Mouse (Mus musculus) right cerebral cortex, postnatal 10 days (tissue): ENCODE results near the gene Scgb1b3.

ENCODE experiments used
- DNase-seq, 2 experiments: peaks; one replicate each; pipeline ENCODE4 v3.0.0; 2021; ENCODE audit warnings: low spot score in 2 of 2

The Scgb1b3 gene

DNA sequence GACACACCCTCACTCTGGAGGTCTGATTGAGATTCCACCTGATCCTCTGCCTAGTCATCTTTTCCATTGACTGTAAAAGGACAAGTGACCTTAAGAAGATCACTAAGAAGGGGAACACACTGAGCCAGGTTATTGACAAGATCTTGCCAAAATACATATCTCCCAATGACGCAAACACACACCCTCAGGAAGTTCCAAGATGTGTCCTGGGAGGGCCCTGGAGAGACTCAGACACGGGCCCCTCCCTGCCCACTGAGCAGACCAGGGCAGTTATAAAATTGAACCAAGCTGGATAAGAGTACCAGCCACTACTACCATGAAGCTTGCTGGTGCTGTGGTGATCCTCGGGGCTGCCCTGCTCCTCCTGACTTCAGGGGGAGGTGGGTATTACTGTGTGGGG lies at the start of gene Scgb1b3:
Gene Scgb1b3 (plus strand): TSS at position 301 of the 400 bp plus-strand sequence.
- DNase-seq, result no peak

DNA sequence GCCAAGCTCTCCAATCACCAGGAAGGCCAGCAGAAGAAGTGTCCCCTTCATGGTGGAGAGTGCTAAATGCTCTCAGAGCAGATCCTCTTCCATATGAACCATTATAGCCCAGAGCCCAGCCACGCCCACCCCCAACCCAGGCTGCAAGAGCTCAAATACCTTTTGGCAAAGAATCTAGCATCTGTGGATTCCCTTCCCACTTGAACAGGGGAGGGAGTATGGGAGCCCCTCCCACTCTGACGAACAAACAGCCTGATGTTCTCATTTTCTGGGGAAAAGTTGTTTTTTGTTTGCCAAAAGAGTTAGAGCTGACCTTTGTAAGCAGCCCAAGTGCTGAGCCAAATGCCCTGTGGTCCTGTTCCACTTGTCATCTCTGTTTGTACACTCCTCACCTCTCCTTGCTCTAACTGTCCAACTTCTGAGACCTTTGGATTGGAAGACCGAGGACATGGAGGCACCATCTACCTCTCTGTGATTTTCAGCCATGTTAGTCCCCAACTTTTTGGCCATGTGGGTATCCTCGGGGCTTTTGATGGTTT lies 13.3 kb upstream of the Scgb1b3 start, which contains the start of gene Scgb2b3:
Gene Scgb2b3 (minus strand): TSS at position 51 of the 539 bp plus-strand sequence.
- DNase-seq, result no peak
